Mouse (Mus musculus) forebrain, embryonic 15.5 days (tissue): ENCODE results near the gene Anks1. TPM values are rescaled to one million over a fixed set of nuclear protein-coding genes. Genes with fewer than 3 reads are reported as not detected.
A peak's percentile ranks its signal among the peaks of the same experiment; 100 is the strongest.

Experiments used
- ATAC-seq: fragments of 200-750 bp; cut with Nextera tagmentation; replicated peaks from 2 replicates; pipeline ENCODE4 v1.8.0; 2017; ENCODE audit warnings: mild to moderate bottlenecking, moderate TSS enrichment, moderate library complexity
- H3K27ac ChIP-seq: fragments of 300-500 bp; sonication (generic); replicated peaks from 2 replicates; pipeline ENCODE4 v1.5.1; 2015; ENCODE audit warnings: mild to moderate bottlenecking, inconsistent platforms
- H3K27me3 ChIP-seq: fragments of 300-500 bp; sonication (generic); 2 replicates; pipeline ENCODE4 v1.6.1; 2015; ENCODE audit warnings: inconsistent platforms
- H3K36me3 ChIP-seq: fragments of 300-500 bp; sonication (generic); 2 replicates; pipeline ENCODE4 v1.6.1; 2015; ENCODE audit warnings: mild to moderate bottlenecking, inconsistent platforms
- H3K4me1 ChIP-seq: fragments of 300-500 bp; sonication (generic); 2 replicates; pipeline ENCODE4 v1.6.1; 2015; ENCODE audit warnings: inconsistent platforms
- H3K4me2 ChIP-seq: fragments of 300-500 bp; sonication (generic); replicated peaks from 2 replicates; pipeline ENCODE4 v1.6.1; 2015; ENCODE audit warnings: mild to moderate bottlenecking, inconsistent platforms
- H3K4me3 ChIP-seq: fragments of 300-500 bp; sonication (generic); 2 replicates; pipeline ENCODE4 v1.5.1; 2015; ENCODE audit warnings: mild to moderate bottlenecking, inconsistent platforms
- H3K9ac ChIP-seq: fragments of 300-500 bp; sonication (generic); replicated peaks from 2 replicates; pipeline ENCODE4 v1.6.1; 2015; ENCODE audit warnings: mild to moderate bottlenecking, inconsistent platforms
- H3K9me3 ChIP-seq: fragments of 300-500 bp; sonication (generic); 2 replicates; pipeline ENCODE4 v1.6.1; 2016; ENCODE audit warnings: inconsistent platforms
- WGBS: fragments of 180-500 bp; shearing (Covaris S2); methylation state at CpG from one replicate; pipeline ENCODE4 v1.1.7; 2015; ENCODE audit warnings: mixed read lengths; 5-methylcytosine and 5-hydroxymethylcytosine counted together
- polyA plus RNA-seq: library from polyadenylated mRNA; unstranded; fragments of >200 nt; fragmentation: Nextera tagmentation; extraction: Ambion mirVana; gene quantifications from 2 replicates; pipeline ENCODE4 v1.2.1, GENCODE M21; 2015

The Anks1 gene
- polyA plus RNA-seq, 1 experiment from 2014 or later: 35.3 TPM

GRCm38 (mm10) chr17:28018344-28018743 lies 109.2 kb downstream of the Anks1 start:
- H3K9ac ChIP-seq: no peak overlapping the region
- no peak for ATAC-seq
- H3K4me3 ChIP-seq: no peak overlapping the region
- H3K9me3 ChIP-seq: no peaks in the 10 kb centered on the region
- no peaks in the 10 kb centered on the region for H3K36me3 ChIP-seq
- WGBS: 46% methylated on average over 6 of the region's 6 CpGs
- no peaks in the 10 kb centered on the region for H3K27me3 ChIP-seq
- H3K27ac ChIP-seq: no peak overlapping the region
- peaks cover 45% of the 10 kb centered on the region for H3K4me1 ChIP-seq
- H3K4me2 ChIP-seq: no peak overlapping the region

DNA sequence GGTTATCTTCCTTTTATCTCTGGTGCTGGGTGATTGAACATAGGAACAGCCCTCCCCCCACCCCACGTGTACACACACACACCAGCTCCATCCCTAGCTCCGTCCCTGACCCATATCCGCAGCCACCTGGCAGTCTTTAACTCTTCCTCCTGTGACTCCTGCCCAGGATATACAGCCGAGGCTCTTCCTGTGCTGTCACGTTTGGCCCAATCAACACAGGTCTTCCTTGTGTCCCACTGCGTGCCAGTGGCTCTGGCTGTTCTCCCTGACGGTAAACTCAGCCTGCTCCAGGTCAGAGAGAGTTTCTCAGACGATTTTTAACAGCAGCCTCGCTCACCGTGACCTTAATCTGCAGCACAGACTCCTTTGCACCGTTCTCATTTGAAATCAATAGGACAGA lies 109.7 kb downstream of the Anks1 start:
- Histone ChIP-seq H3K9ac (no peak overlapping the region), H3K9me3 (no peaks in the 10 kb centered on the region), H3K36me3 (no peaks in the 10 kb centered on the region), H3K27ac (no peak overlapping the region), H3K27me3 (no peaks in the 10 kb centered on the region), H3K4me2 (no peak overlapping the region), H3K4me3 (no peak overlapping the region), H3K4me1 (peaks cover 45% of the 10 kb centered on the region)
- 50% methylated on average over 11 of the region's 11 CpGs for WGBS
- ATAC-seq: no peak

- Histone ChIP-seq H3K4me1 (peaks cover 50% of the 10 kb centered on the region), H3K27me3 (no peaks in the 10 kb centered on the region), H3K4me3 (no peak overlapping the region), H3K4me2 (no peak overlapping the region), H3K36me3 (no peaks in the 10 kb centered on the region), H3K9me3 (no peaks in the 10 kb centered on the region), H3K27ac (no peak overlapping the region), H3K9ac (no peak overlapping the region)
- no peak for ATAC-seq
- WGBS: 81% methylated on average over 21 of the region's 21 CpGs
These were observed 110.9 kb downstream of the Anks1 start for GRCm38 (mm10) chr17:28019785-28020696.

- Histone ChIP-seq H3K4me1 (peaks cover 67% of the 10 kb centered on the region), H3K9ac (no peak overlapping the region), H3K4me2 (no peak overlapping the region), H3K4me3 (no peak overlapping the region), H3K36me3 (no peaks in the 10 kb centered on the region), H3K27ac (0 out of 2 replicates have a peak overlapping the region, but pooled peaks have one; percentile 4), H3K27me3 (no peaks in the 10 kb centered on the region), H3K9me3 (no peaks in the 10 kb centered on the region)
- 57% methylated on average over 10 of the region's 10 CpGs for WGBS
- no peak for ATAC-seq
These were observed 112.8 kb downstream of the Anks1 start for GRCm38 (mm10) chr17:28021911-28022310.

DNA sequence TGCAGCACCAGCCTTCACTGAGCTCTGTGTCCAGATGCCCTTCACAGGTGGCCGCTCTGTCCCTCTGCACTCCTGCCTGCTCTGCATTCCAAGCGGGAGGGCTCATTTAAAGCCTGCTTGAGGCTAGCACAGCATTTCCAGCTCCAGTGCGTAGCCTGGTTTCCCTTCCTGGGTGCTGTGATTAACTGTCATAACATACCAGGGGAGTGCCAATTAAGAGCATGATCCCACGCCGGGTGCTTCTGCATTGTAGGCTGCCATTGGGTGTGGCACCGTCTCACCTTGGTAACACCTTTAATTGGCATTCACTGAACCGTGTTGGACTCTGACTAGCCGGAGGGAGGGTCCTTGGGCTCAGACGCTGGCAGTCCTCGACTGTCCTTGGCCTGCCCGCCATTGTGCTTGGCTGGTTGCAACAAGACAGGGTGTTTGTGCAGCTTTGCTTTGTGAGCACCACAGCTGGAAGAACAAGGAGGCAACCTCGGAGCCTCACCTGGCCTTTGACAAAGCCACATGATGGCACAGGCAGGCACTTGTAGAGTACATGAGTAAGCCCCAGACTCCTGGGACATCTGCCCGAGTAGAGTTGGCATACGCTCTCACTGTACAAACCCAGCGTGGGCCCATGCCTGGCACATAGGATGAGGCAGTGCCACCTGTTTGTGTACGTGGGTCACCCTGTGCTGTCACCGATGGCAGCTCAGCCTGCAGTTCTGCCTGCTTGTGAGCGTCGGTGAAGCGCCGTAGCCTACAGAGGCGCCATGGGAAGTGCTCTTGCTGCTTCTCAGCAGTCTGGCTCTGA lies 113.9 kb downstream of the Anks1 start:
- Histone ChIP-seq H3K36me3 (no peaks in the 10 kb centered on the region), H3K4me3 (no peak overlapping the region), H3K4me2 (no peak overlapping the region), H3K27me3 (no peaks in the 10 kb centered on the region), H3K9me3 (no peaks in the 10 kb centered on the region), H3K4me1 (peaks cover 68% of the 10 kb centered on the region), H3K27ac (no peak overlapping the region), H3K9ac (no peak overlapping the region)
- 56% methylated on average over 22 of the region's 22 CpGs for WGBS
- ATAC-seq: no peak

DNA sequence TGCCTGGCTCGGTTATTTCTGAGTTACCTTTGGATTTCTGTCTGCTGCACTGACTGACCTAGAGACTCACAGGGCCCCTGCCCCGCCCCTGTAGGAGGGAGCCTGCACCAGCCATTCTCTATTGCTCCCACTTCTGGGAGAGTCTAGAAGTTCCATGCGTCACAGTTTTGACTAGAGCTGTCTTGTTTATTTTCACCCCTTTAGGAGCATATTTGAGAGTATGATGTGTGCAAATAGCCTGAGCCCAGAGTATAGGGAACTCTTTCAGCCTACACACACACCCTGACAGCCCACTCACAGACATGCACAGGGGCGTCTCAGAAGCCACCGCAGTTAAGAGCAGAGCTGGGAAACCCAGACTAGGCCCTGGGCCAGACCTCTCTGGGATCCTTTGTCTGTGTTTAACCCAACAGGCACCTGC lies 116.4 kb downstream of the Anks1 start:
- Histone ChIP-seq H3K9ac (0 out of 2 replicates have a peak overlapping the region, but pooled peaks have one; percentile 7), H3K4me3 (no peak overlapping the region), H3K9me3 (no peaks in the 10 kb centered on the region), H3K4me2 (no peak overlapping the region), H3K36me3 (no peaks in the 10 kb centered on the region), H3K4me1 (peaks cover 62% of the 10 kb centered on the region), H3K27me3 (no peaks in the 10 kb centered on the region), H3K27ac (peak overlapping the region; percentile 69)
- ATAC-seq: peak; percentile 65
- 39% methylated on average over 5 of the region's 5 CpGs for WGBS

DNA sequence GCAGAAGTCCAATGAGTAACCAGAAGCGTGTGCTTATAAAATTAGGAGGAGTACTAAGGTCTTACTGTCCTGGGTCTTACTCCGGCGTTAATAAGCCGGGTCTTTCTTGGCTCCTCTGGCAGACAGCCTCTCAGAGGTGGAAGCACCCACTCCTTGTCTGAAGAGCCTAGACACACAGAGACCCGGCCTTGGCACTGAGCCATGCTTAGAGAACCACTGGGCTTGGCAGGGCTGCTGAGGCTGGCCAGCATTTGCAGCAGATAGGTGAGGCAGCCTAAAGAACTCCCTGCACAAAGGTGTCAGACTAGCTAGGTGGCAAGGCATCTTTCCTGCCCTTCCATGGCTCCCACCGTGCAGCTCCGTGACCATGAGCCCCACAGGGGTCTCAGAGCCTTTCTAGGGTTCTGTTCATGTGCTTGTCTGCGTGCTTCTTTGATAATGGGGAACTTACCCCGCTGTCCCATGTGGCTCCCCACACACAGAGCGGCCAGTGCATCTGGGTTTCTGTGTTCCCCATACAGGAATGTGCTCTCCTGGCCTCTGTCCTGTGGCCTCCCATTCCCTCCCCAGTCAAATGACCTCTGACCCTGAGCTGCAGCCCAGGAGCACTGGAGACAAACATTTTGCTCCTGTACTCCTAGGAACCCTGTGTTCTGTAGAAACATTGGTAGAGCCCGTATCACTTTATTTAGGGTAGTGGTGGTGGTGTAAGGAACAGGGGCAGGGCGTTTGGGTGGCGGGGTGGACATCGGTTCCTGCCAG lies 117.2 kb downstream of the Anks1 start:
- H3K4me3 ChIP-seq: no peak overlapping the region
- no peak for ATAC-seq
- H3K9ac ChIP-seq: 0 out of 2 replicates have a peak overlapping the region, but pooled peaks have one; percentile 7

GRCm38 (mm10) chr17:28027197-28027596 lies 118.1 kb downstream of the Anks1 start:
- H3K9me3 ChIP-seq: no peaks in the 10 kb centered on the region
- no peak overlapping the region for H3K4me3 ChIP-seq
- no peaks in the 10 kb centered on the region for H3K27me3 ChIP-seq
- peaks cover 65% of the 10 kb centered on the region for H3K4me1 ChIP-seq
- H3K4me2 ChIP-seq: no peak overlapping the region
- no peak overlapping the region for H3K27ac ChIP-seq
- H3K36me3 ChIP-seq: no peaks in the 10 kb centered on the region
- no peak overlapping the region for H3K9ac ChIP-seq
- no peak for ATAC-seq
- 95% methylated on average over 6 of the region's 6 CpGs for WGBS

More for the DNA sequence above, 117.2 kb downstream of the Anks1 start:
- Histone ChIP-seq H3K27ac (peak overlapping the region; percentile 69), H3K4me1 (peaks cover 64% of the 10 kb centered on the region), H3K36me3 (no peaks in the 10 kb centered on the region), H3K4me2 (no peak overlapping the region), H3K27me3 (no peaks in the 10 kb centered on the region), H3K9me3 (no peaks in the 10 kb centered on the region)
- WGBS: 69% methylated on average over 14 of the region's 14 CpGs

- no peak overlapping the region for H3K9ac ChIP-seq
- H3K27ac ChIP-seq: no peak overlapping the region
- no peaks in the 10 kb centered on the region for H3K9me3 ChIP-seq
- no peaks in the 10 kb centered on the region for H3K27me3 ChIP-seq
- no peaks in the 10 kb centered on the region for H3K36me3 ChIP-seq
- H3K4me1 ChIP-seq: peaks cover 65% of the 10 kb centered on the region
- ATAC-seq: no peak
- no peak overlapping the region for H3K4me3 ChIP-seq
- 56% methylated on average over 10 of the region's 10 CpGs for WGBS
- no peak overlapping the region for H3K4me2 ChIP-seq
These were observed 119.1 kb downstream of the Anks1 start for GRCm38 (mm10) chr17:28028236-28028635.

- Histone ChIP-seq H3K36me3 (no peaks in the 10 kb centered on the region), H3K4me3 (no peak overlapping the region), H3K27me3 (no peaks in the 10 kb centered on the region), H3K9me3 (no peaks in the 10 kb centered on the region), H3K4me2 (no peak overlapping the region), H3K4me1 (peaks cover 58% of the 10 kb centered on the region), H3K9ac (0 out of 2 replicates have a peak overlapping the region, but pooled peaks have one; percentile 11), H3K27ac (no peak overlapping the region)
- ATAC-seq: no peak
- 65% methylated on average over 2 of the region's 2 CpGs for WGBS
These were observed 120.2 kb downstream of the Anks1 start for GRCm38 (mm10) chr17:28029308-28029707.

DNA sequence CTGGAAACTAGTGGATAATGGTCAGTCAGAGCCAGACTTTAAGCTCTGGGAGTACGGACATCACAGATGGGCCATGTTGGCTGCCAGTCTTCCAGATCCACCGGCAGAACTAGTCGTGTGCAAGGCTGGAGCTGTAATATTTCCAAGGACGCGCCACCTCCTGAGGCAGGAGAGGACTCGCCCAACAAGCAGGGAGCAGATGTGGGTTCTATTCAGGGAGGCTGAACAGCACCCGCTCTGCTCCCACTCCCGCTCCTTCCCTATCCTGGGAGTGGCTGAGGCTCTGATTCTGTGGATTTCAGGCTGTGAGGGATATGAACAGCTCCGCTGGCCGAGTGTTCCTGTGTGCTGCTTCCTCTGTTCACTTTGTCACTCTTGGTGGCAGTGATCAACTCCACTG lies 121.3 kb downstream of the Anks1 start:
- no peak overlapping the region for H3K9ac ChIP-seq
- no peaks in the 10 kb centered on the region for H3K27me3 ChIP-seq
- H3K27ac ChIP-seq: no peak overlapping the region
- H3K4me3 ChIP-seq: no peak overlapping the region
- H3K36me3 ChIP-seq: no peaks in the 10 kb centered on the region
- no peak for ATAC-seq
- no peaks in the 10 kb centered on the region for H3K9me3 ChIP-seq
- no peak overlapping the region for H3K4me2 ChIP-seq
- peaks cover 51% of the 10 kb centered on the region for H3K4me1 ChIP-seq
- 86% methylated on average over 10 of the region's 10 CpGs for WGBS
